Mouse (Mus musculus) layer of hippocampus, postnatal 36 days (tissue): ENCODE measurements around the gene Src. TPM values are rescaled to one million over a fixed set of nuclear protein-coding genes. Genes with fewer than 3 reads are reported as not detected.

ENCODE experiments used
- DNase-seq, 2 experiments: peaks; one replicate each; pipeline ENCODE4 v3.0.0; 2022
- total RNA-seq, 2 experiments: library from RNA; stranded (reverse); gene quantifications; 2 replicates each; pipeline ENCODE4 v1.2.3; 2021

Gene Src
- total RNA-seq, 2 experiments from 2014 or later = 154 to 160 TPM

DNA sequence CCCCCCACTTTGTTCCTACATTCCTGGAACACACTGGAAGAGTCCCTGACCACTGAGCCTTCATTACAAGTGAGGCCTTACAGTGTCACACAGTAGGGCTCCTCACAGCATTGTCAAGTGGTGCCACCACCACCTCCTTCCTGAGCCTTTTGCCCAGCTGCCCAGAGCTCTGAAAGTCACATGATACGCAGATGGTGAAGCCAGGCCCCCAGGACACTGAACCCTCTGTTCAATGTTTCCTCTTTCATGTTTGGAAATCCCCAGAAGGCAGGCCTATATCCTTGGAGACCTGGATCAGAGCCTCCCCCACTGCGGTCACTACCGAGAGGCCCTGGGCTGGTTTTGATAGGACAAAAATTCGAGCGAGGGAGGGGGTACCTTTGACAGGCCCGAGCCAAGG, 1.0 kb upstream of the Src start:
- DNase-seq = no peak

DNA sequence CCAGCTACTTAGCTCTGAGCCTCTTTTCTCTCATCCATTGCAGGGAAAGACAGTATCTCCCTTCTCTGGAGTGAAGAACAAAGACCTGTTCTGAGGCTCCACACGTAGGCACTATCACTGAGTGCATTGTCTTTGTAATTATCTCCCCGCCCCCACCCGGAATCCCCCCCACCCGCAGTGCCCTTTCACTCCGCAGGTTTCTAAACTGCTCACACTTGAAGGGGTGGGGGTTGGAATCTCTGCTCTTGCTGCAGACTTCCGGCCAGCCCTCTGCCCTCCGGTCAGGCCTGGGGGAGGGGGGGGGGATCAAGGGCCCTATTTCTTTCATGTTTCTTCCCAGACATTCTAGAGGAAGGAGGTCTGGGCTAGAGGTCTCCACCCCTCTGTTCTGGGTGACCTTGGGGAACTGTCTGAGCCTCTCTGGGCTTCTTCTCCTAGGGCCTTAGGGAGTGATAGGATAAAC, 396 bp downstream of the Src start:
- no peak for DNase-seq

DNA sequence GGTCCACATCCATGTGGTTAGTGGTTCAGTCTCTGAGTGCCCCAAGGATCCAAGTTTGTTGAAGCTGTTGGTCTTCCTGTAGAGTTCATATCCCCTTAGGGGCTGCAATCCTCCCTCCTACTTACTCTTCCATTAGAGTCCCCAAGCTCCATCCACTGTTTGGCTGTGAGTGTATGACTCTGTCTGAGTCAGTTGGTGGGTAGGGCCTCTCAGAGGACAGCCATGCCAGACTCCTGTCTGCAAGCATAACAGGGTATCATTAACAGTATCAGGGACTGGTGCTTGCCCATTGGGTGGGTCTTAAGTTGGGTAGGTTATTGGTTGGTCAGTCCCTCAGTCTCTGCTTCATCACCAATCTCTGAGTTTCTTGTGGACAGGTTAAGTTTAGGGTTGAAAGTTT, 1.3 kb downstream of the Src start:
- DNase-seq = no peak

DNA sequence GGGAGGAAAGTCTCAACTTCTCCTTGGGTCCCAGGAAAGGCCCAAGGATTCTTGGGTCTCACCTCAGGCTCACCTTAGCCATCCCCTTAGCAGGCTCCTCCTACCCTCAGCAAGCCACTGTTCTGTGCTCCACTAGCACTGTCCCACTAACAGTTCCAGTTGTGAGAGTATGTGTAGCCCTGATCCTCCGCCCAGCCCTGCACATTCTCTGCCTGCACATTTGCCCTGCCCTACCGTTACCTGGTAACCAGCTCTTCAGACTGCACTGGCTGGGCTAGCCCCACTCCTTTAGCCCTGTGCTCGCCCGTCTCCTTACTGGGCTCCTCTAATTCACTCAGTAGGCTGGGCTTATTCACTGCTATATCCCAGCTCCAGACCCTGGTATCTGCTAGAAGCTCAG, 2.2 kb downstream of the Src start:
- no peak for DNase-seq

DNA sequence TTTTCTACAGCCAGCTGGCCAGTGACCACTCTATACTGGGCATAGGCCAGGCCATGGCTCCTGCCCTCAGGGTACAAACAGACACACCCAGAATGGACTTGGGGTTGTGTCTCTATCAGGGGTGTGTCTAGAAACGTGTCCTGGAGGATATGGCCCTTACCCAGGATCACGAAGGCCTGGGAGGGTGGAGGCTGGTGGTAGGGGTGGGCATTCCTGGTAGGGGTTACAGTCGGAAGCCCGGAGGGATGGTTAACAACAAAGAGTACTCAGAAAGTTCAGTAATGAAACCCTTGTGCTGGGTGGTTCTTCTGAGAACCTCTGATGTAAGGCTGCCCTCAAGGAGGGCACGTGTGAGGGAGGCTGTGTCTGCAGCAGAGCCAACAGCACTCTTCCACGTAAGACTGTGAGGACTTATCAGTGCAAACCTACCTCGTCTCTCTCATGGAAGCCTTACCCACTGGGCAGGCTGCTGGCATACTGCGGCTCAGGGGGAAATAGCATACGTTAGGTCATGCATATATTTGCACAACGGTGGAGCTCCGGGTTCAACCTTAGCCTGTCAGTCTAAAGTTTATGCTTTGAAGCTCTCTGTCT, 3.9 kb downstream of the Src start:
- DNase-seq = no peak

DNA sequence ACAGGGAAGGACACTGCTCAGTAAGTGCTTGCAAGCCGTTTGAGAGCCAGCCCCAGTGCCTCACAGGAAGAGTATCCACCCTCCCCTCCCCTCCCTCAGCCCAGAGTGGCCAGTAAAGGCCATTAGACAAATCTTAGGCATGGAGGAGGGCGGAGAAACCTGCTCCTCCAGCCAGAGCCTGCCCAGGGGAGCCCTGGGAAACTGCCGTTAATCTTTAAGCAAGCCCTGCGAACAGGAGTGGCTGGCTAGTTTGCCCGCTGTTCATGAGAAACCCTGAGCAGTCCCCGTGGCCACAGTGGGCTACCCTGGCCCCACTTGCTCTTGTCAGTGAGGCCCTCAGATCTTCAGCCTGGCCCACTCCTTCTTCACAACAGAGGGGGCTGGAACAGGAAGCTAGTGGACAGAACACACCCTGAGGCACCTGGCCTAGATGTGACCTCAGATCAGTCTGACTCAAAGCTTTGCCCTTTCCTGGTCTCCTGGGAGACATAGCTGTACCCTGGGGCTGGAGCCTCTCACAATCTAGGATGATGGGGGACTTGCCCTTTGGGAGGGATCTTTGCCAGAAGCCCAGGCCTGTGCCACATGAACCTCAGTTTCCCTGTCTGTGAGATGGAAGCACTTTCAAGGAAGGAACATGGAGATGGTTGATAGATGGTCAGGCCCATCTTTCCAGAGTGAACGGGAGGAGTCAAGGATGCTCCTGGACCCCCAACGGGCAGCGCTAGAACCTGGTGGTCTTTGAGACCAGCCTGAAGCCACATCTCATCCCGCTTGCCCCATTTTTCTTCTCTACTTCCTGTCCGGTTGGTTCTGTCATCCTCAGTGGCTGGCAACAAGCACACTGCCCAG, 4.8 kb downstream of the Src start:
- no peak for DNase-seq

DNA sequence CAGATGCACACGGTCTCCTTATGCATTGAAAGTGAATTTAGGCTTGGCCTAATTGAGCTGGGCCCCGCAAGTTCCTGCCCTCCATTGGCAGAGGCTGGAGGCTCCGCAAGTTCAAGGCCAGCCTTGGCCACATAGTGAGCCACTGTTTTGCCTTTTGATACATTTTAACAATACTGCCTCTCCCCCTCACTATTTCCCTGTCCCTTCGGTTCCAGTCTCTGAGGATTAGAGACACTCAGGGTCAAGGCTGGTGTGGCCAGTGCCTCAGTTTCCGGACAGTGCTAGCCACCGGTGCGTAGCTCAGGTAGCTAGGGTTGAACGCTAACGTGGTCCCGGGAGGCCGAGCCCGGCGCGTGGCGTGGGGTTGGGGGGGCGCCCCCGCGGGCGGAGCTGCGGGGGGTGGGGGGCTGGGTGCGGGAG, 5.5 kb downstream of the Src start:
- DNase-seq = no peak

DNA sequence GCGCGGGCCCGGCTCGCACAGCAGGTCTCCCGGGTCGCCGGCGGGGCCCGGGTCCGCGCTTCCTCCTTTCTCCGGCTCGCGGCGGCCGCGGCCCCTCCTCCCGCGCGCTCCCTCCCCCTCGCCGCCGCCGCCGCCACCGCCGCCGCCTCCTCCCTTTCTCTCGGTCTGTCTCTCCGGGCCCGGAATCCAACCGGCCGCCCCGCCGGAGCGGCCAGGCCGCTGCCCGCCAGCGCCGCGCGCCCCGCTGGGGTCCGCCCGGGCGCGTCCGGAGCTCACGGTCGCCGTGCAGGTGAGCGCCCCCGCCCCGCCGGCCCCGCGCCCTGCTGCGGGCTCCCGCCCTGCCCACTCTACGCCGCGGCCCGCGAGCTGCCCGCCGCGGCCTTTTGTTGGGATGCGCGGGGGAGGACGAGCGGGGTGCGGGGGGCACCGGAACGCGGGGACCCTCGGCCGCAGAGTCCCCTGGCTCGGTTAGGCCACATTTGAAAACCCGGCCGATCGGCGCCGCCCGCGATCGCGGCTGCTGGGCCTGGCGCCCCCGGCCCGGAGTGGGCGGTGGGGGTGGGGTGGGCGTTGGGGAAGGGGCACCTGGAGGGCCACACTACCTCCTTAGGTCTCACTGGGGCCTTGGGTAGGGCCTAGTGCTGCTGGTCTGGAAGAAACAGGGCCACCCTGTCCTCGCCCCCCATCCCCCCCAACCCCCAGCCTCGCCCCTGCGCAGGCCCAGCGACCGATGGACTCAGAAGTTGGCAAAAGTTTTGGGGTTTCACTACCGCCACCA, 6.1 kb downstream of the Src start:
- no peak for DNase-seq

DNA sequence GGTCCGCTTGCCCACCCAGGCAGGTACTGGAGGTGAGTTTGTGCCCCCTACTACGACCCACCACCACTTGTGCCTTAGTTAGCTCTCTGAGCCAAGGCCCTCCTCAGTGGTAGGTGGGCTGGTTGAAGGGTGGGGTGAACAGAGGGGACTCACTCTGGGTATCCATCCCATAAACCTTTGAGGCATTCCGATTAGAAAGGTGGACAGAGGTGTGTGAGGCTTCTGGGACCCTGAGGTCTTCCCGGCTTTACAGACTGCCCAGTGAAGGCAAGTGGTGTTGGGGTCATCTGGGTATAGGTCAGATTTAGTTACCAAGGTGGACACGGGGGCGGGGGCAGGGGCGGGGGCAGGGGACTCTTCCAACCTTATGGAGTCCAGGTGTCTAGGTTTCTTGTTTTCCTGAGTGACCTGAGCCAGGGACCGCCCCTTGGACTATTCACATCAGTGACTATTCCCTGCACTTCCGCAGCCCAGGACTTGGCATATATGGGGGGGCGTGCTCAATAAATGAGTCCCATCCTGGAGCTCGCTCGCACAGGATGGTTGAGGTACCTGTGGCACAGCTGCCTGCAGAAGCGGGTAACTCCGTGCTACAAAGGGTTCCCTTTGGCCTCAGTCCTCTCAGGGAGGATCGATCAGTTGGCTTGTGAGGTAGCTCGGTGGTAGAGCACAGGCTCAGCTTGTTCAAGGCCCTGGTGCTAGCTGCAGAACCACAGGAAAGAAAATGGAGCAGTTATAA, 6.8 kb downstream of the Src start:
- no peak for DNase-seq

DNA sequence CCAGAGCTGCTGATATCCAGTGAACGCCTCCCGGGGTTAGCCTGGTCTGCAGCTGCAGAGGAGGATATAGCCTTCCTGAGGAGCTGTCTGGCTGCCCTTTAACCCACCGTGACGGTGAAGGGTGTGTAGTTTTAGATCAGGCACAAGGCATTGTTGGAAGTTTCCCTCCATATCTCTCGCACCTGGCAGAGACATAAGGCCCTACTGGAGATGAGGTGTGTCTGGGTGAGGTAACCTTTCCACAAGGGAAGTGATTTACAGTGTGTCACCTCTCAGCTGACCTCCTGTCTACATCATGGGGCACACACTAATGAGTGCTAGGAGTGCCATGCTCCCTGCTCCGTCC, 7.4 kb downstream of the Src start:
- DNase-seq = no peak

DNA sequence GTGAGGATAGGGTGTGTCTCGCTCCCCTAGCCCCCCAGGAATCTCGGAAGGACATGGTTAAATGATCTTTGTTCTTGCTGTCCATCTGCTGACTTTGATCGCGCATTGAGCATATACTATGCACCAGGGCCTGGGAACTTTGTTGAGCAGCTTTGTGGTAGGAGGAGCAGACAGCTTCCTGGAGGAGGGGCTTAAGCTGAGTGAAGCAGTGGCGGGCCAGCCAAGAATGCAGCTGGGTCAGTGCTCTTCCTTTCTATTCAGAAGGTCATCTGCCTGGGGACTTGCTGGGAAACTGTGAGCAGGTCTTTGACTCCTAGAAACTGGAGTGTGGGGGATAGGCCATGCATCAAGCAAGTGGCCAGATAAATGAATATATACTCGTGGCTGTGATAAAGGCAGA, 7.9 kb downstream of the Src start:
- DNase-seq = no peak

DNA sequence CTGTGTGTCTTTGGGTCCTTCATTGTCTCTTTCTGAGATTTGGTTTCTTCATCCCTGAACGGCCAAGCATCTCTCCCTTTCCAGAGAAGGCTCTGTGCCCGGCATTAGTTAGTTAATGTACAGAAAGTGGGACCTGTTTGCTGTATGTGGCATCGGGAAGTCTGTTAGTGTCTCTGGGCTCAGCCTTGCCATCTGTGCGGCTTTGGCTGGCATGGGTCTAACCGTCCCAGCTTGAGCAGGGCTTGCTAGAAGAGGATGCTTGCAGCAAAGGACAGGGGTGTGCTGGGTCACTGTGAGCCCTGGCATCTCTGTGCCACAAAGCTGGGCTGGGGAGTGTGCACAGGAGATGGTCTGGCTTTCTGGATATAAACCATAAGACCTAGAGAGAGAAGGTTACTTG, 8.9 kb downstream of the Src start:
- DNase-seq = no peak

DNA sequence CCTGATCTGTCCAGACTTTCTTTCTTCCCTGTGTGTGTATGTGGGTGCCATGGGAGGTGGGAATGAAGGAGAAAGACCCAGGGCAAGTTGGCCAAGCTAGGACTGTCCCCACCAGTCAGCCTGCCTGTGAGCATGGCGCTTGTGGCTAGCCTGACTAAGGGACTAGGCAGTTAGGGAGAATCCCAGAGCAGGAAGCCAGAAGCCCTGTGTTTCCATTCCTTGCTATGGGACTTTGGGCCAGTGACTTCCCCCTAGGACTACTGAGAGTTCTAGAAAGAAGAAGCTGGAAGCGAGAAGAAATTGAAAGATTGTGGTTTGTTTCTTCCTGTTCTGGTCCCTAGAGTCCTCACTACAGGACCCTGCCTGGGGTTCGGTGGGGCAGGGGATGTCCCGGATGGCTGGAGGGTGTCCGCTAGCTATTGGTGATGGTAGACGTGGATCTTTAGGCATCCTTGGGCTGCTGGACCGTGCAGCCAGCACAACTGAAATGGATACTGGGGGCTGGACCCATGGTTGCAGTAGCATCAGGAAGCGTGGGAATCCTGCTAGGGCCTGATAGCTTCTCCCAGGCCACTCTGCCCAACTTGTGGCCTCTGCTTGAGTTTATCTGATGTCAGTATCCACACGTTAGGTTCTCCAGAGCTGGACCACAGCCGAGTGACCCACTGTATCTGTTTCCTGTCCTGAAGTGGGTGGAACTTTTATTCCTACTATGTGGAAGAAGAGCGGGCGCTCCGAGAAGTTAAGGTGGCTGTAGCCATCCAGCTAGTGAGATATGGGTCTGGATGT, 10.3 kb downstream of the Src start:
- DNase-seq = no peak

DNA sequence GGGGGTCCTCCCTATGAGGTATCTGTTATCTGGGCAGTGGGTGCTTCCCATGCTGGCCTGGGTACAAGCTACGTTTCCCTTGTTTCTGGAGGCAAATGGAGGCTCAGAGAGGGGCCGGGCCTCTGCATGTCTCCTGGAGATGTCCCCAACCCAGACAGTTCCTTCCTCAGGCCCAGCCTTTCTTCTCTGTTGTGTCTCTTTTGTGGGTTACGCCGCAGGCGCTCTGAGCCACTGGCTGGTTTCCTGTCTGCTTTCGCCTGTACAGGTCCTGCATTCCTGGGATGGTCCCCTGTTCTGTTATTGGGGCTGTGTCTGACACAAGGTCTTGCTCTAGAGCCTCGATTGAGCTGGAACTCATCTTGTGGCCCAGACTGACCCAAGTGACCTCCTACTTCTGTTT, 11.5 kb downstream of the Src start:
- no peak for DNase-seq

DNA sequence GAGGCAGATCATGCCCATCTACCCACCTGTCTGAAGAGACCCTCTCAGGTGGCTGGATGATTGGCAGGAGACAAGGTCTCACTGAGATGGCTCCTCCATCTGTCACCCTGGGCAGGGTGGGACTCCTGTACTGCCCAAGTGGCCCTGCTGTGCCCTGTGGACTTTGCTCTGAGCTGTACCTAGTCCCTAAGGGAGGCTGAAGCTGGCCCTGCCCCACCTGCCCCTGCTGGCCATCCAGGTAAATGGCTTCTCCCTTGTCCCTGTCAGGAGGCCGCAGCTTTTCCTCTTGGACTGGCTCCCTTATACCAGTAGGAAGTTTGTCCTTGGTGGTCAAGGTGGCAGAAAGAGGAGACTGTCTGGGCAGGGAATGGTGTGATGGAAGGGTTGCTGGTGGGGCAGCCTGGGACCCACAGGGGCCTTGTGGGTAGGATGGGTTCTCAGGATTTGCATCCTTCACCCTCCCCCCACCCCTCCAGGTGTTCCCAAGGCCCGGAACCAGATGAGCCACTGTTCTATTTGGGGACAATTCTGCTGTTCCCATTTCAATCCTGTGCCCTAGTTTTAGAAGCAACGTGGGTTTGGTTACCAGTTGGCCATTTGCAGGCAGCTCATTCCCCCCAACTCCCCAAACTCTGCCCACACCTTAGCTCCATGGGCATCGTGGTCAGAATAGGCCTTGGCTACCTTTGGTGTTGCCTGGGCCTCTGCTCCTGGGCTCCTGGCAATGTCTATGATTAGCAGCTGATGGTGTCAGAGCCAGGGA, 12.6 kb downstream of the Src start:
- DNase-seq = no peak

DNA sequence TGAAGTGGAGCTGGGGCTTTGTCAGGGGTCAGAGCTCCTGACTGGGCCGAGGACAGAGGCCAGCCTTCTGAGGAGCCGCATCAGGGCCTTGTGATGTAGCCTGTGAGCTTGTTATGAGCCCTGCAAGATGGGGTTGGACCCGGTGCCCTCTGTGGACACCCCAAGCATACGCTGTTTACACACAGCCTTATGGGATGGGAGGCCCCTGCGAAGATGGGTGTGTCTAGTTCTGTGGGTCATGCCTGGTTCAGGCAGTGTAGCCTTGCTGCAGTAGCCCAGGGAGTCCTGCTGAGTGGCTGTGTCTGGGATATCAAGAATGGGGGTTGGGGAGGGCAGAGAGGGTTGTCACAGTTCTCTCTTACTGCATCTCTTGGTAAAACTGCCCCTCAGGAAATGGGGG, 13.7 kb downstream of the Src start:
- no peak for DNase-seq

DNA sequence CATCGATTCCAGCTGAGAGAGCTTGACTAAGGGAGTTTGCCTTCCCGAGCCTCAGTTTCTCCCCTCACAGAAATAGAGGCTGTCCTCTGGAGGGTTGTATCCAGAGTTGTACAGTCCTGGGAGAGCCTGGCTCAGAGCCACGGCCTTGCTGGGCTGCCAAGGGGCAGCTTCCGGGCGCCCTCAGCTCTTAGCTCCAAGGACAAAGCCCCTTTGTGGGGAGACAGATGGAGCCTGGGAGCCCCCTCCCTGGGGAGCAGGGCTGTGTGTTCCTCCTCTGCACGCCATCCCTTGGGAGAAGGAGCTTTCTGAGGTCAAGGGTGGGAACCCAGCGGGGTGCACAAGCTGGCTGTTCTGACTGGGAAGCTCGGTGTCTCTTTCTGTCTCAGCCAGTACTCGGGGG, 14.2 kb downstream of the Src start:
- peak in 1 of 2 experiments; percentile 66 for DNase-seq

DNA sequence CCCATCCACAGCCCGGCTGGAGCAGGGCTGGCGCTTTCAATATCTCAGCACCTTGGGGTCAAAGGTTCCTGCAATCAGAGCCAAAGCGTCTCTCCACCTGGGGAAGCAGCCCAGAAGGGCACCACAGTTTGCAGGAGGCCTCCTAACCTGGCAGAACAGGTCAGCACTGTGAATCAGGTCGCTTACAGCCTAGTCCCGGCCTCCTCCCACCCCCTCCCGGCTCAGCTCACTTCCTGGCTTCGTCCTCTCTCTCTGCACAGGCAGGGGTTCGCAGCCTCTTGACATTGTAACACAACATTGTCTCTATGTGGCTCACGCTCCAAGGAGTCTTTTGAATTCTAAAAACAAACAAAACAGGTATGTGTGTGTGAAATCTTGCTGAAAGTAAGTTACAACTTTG, 15.8 kb downstream of the Src start:
- no peak for DNase-seq

DNA sequence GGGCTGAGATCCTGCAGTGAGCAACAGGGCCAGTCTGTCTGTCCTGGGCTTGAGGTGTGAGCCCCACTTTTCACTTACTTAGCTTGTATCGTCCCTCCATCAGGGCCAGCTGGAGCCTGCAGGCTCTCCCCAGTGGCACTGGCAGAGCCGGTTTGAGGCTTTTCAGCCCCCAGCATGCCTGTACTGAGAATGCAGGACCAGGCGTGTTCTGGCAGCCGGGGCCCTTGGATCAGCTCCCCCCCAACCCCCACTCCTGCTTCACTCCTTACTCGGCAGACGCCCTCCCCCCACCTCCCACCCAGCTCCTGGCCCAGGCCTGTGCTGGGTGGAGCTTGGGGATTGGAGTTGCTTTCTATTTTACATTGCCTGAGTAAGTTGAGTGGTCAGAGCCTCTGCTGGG, 16.3 kb downstream of the Src start:
- DNase-seq = peak; percentile 75

DNA sequence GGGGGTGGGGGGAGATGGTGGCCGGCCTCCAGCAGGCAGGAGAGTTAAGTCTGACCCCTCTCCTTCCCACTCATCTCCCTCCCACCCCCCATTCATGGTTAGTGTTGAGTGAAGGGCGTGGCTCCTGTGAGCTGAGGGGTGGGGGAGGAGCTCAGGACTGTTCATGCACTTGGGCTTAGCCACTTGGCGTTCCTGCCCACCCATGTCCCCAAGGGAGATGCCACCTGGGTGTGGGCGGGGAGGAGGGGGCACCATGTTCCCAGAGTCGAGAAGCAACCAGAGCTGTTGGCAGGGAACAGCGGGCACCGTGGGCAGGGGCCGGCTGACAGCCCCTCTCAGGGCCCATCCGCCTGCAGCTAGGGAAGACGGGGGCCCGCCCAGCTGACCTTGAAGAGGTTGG, 18.3 kb downstream of the Src start:
- DNase-seq = peak; percentile 62 to 70

DNA sequence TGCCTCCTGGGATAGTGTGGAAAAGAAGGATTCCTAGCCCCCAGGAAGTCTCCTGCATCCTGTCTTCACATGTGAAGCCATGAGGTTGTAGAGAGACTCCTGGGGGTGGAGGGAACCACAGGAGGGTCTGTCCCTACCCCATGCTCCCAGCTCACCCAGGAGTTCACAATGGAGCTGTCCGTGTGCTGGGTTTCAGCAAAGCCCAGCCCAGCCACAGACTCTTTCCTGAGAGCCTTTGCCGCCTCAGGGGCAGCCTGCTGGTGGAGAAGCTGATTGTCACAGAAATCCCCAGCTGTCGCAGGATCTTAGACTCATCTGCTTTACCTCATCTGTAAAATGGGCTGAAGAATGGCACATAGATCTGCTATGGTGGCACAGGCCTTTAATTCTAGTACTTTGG, 18.9 kb downstream of the Src start:
- no peak for DNase-seq
